Mouse (Mus musculus): ENCODE measurements around the gene Slc6a16.
A peak's percentile ranks its signal among the peaks of the same experiment; 100 is the strongest.

Slc6a16 gene

GRCm38 (mm10) chr7:45257063-45257840 lies 16.4 kb downstream of the Slc6a16 start:
- no peak for DNase-seq

DNA sequence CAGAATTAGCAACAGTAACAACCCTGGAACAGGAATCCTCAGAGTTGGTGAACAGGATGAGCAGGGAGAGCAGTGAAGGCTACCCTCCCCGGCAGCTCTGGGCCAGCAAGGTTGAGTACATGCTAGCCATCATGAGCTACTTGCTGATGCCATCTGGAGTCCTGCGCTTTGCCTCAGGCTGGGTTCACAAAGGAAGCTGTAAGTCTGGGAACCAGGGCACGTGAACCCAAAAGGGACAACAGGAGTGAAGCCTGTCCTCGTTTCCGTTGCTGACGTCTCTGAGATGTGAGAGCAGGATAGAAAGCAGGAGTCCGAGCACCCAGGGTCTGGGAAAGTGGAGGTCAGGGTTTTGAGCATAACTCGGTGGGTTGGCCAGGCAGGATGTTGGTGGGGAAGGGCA lies 18.4 kb downstream of the Slc6a16 start:
- no peak for DNase-seq

DNA sequence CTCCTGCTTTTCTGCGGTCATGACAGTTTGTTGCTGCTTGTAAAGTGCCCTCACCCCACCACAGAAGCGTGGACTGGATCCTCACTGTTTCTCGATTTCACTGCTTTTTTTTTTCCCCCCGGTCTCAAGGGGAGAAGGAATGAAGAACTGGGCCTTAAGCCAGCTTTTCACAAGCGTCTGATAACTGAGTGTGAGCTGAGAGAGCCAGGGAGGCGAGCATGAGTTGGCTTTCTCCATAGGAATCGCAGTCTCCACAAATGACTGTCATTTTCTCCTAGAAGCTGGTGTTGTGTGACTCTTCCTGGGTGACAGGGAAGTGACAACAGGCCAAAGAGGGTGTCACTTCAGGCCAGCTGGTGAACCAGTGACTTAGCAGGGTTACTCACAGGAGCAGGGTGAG lies 21.4 kb downstream of the Slc6a16 start:
- no peak for DNase-seq

DNA sequence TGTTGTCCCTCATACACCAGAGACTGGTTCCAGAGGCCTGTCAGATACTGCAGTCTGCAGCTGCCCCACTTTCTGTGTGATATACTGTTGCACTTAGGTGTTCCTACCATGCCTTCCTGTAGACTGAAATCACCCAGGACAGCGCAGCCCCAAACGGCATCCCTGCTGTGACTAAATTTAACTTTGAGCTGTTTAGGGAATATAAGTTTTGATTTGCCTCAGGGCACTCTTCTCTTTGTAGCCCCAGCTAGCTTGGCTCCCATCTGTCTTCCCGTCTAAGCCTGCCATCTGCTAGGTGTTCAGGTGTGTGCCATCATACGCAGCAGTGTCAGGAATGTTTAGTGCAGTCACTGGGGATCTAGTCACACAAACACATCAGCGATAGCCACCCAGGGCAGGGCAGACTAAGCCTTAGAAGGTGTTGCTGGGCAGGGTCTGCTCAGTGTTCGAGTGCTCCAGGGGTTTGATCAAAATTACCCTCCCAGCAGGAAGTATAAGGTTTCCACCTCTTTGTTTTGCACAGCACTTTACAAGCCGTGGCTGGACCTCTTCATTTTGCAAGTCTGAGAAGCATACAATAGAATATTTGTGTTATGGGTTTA lies 22.2 kb downstream of the Slc6a16 start:
- no peak for DNase-seq

- no peak for DNase-seq
Measured at GRCm38 (mm10) chr7:45264348-45264747, 23.5 kb downstream of the Slc6a16 start.

- DNase-seq = no peak
Measured at GRCm38 (mm10) chr7:45265518-45265917, 24.6 kb downstream of the Slc6a16 start.

GRCm38 (mm10) chr7:45272786-45273412 lies 32.0 kb downstream of the Slc6a16 start:
- DNase-seq = no peak

DNA sequence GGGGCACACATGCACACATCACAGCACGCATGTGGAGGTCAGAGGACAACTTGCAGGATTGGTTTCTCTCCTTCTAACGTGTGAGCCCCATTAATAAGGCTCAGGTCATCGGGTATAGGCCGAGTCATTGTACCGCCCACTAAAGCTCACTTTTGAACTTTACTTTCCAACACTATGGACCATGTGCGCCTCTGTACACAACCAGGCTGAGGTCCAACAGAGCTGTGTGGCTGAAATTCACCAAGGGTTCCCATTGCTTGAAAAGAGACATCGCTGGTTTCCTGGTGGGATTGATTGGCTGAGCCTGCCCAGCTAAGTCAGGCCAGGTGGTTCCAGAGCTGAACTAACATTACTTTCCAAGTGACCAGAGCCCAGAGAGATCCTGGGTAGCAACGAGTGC lies 32.8 kb downstream of the Slc6a16 start:
- no peak for DNase-seq

- peak; percentile 64 for DNase-seq
Measured at GRCm38 (mm10) chr7:45277136-45277760, 36.4 kb downstream of the Slc6a16 start, which contains the start of gene Slc6a21. TSS of gene Slc6a21 (plus strand) at chr7:45277513.

DNA sequence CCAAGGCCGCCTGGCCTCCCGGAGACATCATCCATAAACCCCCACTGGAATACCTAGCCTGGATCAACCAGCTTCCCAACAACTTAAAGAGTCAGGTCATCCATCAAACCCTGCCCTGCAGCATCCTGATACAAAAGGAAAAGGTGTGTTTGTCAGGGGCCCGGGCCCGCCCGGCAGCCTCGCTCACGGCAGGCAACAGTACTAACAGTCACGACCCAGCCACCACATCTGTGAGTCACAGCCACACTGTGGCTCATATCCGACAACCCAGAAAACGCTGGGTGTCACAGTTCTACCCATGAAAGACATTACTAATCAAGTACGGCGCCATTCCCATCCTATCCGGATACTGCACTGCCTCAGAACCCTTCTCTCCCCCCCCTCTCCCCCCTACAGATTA lies 45.6 kb downstream of the Slc6a16 start:
- no peak for DNase-seq

GRCm38 (mm10) chr7:45296626-45297025 lies 55.7 kb downstream of the Slc6a16 start:
- no peak for DNase-seq

GRCm38 (mm10) chr7:45297563-45297962 lies 56.7 kb downstream of the Slc6a16 start:
- DNase-seq = no peak

GRCm38 (mm10) chr7:45299752-45300151 lies 58.9 kb downstream of the Slc6a16 start:
- peak; percentile 80 for DNase-seq

GRCm38 (mm10) chr7:45300270-45300669 lies 59.4 kb downstream of the Slc6a16 start:
- DNase-seq = peak; percentile 72

- DNase-seq = no peak
Measured at GRCm38 (mm10) chr7:45302626-45303025, 61.7 kb downstream of the Slc6a16 start.

DNA sequence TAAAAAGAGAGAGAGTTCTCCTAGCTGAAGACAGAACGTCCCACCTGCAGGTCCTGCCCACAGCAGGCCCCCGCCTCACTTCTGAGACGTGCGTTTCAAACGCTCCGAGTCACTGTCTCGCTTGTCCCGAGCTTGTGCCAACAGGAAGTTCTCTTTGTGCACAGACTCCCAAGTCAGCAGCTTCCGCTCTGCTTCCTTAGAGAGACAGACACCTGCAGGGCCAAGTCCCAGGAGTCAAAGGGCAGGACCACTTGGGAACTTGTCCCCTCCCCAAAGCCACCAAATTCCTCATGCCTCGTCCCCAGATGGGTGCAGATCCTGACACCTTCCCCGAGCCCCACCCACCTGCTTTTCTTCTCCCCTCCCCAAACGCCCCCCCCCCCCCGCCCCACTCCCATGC lies 64.0 kb downstream of the Slc6a16 start:
- peak; percentile 9 for DNase-seq

- peak; percentile 86 for DNase-seq
Measured at GRCm38 (mm10) chr7:45305275-45305674, 64.4 kb downstream of the Slc6a16 start.

DNA sequence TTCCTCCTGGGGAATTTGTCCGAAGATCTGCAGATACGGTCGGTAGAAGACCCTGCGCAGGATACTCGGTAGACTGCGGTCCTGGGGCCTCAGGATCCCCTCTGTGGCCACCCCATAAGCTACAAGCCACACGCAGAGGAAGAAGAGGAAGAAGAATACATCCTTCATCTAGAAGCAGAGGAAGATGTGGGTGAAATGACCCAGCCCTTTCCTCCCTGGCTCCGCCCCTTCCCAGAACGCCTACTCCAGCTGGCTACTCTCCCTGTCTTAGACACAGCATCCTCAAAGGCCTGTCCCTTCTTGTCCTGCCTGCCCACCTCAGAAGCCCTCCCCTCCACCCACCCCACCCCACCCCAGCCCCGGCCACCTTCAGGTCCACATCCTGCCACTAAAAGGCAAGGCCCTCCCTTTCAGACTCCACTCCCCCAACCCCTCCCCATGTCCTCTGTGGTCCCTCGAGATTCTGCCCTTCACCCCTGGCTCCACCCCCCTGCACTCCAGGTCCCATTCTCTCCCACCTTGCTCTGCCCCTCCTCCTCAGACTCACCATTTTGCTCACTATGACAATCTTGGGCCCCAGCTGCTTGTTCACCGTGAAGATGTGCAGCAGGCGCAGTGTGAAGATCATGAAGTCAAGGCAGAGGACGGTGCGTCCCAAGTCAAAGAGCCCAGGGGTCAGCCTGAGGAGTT lies 67.8 kb downstream of the Slc6a16 start:
- no peak for DNase-seq

- DNase-seq = peak; percentile 79
Measured at GRCm38 (mm10) chr7:45309455-45309854, 68.6 kb downstream of the Slc6a16 start.

DNA sequence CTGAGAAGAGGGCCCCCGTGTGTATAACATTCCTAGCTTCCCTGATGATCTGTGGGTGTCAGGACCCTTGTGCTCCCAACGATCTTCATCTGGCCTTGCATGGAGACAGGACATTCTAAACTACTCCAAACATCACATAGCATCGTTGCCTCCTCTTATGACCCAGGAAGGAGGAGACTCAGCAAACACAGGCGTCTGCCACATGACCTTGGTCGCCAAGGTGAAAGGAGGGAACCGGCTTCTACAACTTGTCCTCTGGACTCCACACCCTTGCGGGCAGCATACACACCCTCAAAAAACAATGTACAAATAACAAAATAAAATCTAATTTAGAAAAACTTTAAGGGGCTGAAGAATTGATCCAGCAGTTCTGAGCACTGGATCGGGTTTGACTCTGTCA lies 71.1 kb downstream of the Slc6a16 start:
- DNase-seq = no peak

- peak; percentile 45 for DNase-seq
Measured at GRCm38 (mm10) chr7:45312686-45313453, 72.0 kb downstream of the Slc6a16 start.

DNA sequence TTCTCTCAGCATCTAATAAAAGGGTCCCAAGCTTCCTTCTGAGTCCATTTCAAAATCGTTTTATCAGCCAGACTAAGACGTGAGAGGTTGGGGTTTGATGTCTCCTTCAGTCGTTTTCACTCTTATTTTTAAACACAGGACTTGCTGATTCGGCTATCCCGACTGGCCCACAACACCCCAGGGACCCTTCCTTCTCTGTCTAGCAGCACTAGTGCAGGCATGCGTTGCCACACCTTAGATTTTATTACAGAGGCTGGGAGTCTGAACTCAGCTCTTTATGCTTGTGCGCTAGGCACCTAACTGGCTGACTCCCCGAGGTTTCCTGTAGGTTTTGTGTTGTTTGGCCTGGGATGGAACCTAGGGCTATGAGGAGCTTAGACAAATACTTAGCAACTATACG lies 72.6 kb downstream of the Slc6a16 start:
- DNase-seq = peak; percentile 10
